Mouse (Mus musculus): ENCODE data around the gene Gm10721. TPM values are rescaled to one million over a fixed set of nuclear protein-coding genes. Genes with fewer than 3 reads are reported as not detected.

Gm10721 gene
- not detected in 2 replicates for polyA plus RNA-seq (2012; rRNA removed; ENCODE audit: low replicate concordance)

GRCm38 (mm10) chr9:3012733-3013279 is at the start of gene Gm10721:
TSS of gene Gm10721 (plus strand) at chr9:3013140.

GRCm38 (mm10) chr9:3000445-3000972 is 12.4 kb upstream of the Gm10721 start, which contains the start of gene Gm10722:
TSS of gene Gm10722 (plus strand) at chr9:3000922.

GRCm38 (mm10) chr9:3002794-3003396 is 10.0 kb upstream of the Gm10721 start, which contains the start of gene Gm11168:
TSS of gene Gm11168 (plus strand) at chr9:3003346.

GRCm38 (mm10) chr9:3015354-3015753 is 2.4 kb downstream of the Gm10721 start, which contains the start of gene Gm10720:
TSS of gene Gm10720 (plus strand) at chr9:3015654.

GRCm38 (mm10) chr9:3017108-3017507 is 4.2 kb downstream of the Gm10721 start, which contains the start of gene Gm10719:
TSS of gene Gm10719 (plus strand) at chr9:3017408.

GRCm38 (mm10) chr9:3023312-3023984 is 10.5 kb downstream of the Gm10721 start, which contains the start of gene Gm10718:
TSS of gene Gm10718 (plus strand) at chr9:3023547.

GRCm38 (mm10) chr9:3024912-3025467 is 12.1 kb downstream of the Gm10721 start, which contains the start of gene Gm10717:
TSS of gene Gm10717 (plus strand) at chr9:3025417.

GRCm38 (mm10) chr9:3034299-3034698 is 21.4 kb downstream of the Gm10721 start, which contains the start of gene Gm17535:
TSS of gene Gm17535 (plus strand) at chr9:3034599.

GRCm38 (mm10) chr9:3036577-3036976 is 23.6 kb downstream of the Gm10721 start, which contains the start of gene Gm10715:
TSS of gene Gm10715 (plus strand) at chr9:3036877.

Other genes with a start within 250 kb of the Gm10721 start
- gene Gm10722, start 12.2 kb upstream of the Gm10721 start, polyA plus RNA-seq (2012; rRNA removed; ENCODE audit: low replicate concordance): not detected in 2 replicates
- not detected in 2 replicates for gene Gm11168, start 9.8 kb upstream of the Gm10721 start, polyA plus RNA-seq (2012; rRNA removed; ENCODE audit: low replicate concordance)
- not detected in 2 replicates for gene Gm10720, start 2.5 kb downstream of the Gm10721 start, polyA plus RNA-seq (2012; rRNA removed; ENCODE audit: low replicate concordance)
- not detected in 2 replicates for gene Gm10719, start 4.3 kb downstream of the Gm10721 start, polyA plus RNA-seq (2012; rRNA removed; ENCODE audit: low replicate concordance)
- gene Gm10718, start 10.4 kb downstream of the Gm10721 start, polyA plus RNA-seq (2012; rRNA removed; ENCODE audit: low replicate concordance): not detected in 2 replicates
- not detected in 2 replicates for gene Gm10717, start 12.3 kb downstream of the Gm10721 start, polyA plus RNA-seq (2012; rRNA removed; ENCODE audit: low replicate concordance)
- not detected in 2 replicates for gene Gm17535, start 21.5 kb downstream of the Gm10721 start, polyA plus RNA-seq (2012; rRNA removed; ENCODE audit: low replicate concordance)
- not detected in 2 replicates for gene Gm10715, start 23.7 kb downstream of the Gm10721 start, polyA plus RNA-seq (2012; rRNA removed; ENCODE audit: low replicate concordance)

Measured in duodenum, adult 2 months (tissue).